Mouse (Mus musculus): ENCODE results near the gene Gm4792.

Gm4792 gene

GRCm38 (mm10) chr10:94304064-94304657, 5.7 kb upstream of the Gm4792 start:
- in situ Hi-C loops (cut with MboI; ENCODE audit: low sequenced_read_pairs) = no loop called here

DNA sequence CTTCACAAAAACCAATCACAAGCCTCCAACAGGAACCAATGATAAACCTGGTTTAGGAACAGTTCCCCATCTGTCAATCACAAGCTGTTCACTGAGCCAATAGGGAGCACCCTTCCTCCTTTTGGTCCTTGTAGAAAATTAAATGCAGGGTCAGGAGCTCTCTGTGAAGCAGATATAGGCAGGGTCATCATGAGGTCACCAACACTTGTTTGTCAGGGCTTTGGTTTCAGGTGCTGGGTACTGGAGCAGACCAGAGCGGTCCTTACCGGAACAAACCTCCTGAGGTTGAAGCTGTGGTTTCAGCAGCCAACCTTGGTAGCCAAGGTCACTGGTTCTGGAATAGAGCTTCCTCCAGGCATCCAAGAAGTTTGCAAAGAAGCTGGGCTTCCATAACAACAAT, 798 bp upstream of the Gm4792 start:
- in situ Hi-C loops (cut with MboI; ENCODE audit: low sequenced_read_pairs) = no loop called here

- in situ Hi-C loops (cut with MboI; ENCODE audit: low sequenced_read_pairs) = no loop called here
Measured at GRCm38 (mm10) chr10:94295923-94296605, 2.4 kb downstream of the Gm4792 start.

DNA sequence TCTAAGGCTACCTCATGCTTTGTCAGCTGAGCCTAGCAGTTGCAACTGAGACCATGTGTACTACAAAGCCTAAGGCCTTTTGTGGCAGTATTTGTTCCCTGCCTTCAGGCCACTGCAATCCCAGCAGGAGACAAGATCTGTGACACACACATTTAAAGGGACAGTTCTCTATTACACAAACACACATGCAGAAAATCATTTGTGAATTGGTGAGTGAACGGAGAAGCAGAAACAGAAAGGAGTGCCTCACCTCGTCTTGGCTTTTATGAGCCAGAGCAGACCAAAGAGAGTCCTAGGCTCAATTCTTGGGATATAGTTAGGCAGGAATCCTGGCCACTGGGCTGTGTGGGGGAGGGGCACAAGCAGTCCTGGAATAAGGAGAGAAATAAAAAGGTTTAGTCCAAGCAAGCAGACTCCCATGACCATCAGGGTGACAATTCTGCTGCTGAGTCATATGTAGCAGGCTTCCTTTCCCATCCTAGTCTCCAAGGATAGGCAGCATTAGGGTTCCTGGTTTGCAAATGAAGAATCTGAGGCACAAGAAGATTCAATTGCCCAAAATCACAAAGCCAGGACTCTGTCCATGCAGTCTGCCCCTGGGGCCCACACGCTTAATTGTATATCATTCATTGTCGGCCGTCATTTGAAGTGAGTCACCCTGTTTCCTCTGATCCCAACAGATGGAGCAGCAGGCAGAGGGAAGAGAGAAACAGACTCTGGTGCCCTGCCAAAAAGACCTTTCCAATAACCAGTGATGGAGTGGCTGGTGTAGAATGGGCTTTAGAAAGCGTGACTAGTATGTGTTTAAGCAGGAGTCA, 3.4 kb downstream of the Gm4792 start:
- in situ Hi-C loops (cut with MboI; ENCODE audit: low sequenced_read_pairs) = no loop called here

DNA sequence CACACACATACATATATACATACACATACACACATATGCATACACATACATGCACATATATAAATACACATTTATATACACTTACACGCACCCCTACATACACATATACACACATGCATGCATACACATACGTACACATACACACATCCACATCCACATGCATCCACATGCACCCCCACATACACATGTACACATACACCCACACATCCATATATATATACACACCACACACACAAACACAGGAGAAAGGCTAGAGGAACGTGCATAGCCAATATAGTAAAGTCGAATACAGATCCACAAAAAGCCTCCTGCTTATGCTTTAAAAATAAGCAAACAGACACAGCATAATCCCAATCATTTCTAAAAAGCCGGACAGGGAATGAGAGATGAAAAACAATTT, 4.1 kb downstream of the Gm4792 start:
- in situ Hi-C loops (cut with MboI; ENCODE audit: low sequenced_read_pairs) = no loop called here

DNA sequence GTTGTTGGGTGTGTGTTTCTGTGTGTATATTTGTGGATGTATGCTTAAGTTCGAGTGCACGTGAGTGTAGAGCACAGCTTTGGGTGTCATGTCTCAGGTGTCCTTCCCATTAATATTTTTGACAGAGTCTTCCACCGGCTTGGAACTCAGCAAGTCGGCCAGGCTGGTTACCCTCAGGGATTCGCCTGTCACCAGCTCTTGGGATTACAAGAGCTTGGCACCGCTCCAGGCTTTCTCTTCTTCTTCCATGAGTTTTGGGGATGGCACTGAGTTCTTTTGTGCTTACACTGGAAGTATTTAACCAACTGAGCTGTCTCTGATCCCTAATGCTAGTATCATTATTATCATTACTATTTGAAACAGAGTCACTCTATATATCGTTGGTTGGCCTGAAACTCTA, 15.7 kb downstream of the Gm4792 start:
- in situ Hi-C loops (cut with MboI; ENCODE audit: low sequenced_read_pairs) = no loop called here

- in situ Hi-C loops (cut with MboI; ENCODE audit: low sequenced_read_pairs) = no loop called here
Measured at GRCm38 (mm10) chr10:94282179-94282578, 16.3 kb downstream of the Gm4792 start.

DNA sequence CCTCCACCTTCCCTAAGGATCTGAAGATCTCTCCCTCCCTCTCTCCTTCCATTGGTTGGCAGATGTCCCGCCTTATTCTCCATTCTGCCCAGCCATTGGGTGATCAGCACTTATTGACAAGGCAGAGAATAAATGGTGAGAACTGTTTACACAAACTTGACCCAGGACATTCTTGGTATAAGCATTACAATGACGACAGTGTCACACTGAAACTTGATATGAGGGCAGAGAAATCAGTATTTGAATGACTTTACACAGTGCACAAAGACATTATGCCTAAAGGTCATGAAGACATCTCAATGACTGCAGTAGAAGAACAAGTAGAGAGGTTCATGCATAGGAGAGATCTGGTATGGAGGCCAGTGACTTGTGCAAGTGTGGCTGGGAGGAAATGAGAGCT, 22.0 kb downstream of the Gm4792 start:
- in situ Hi-C loops (cut with MboI; ENCODE audit: low sequenced_read_pairs) = no loop called here

- in situ Hi-C loops (cut with MboI; ENCODE audit: low sequenced_read_pairs) = no loop called here
Measured at GRCm38 (mm10) chr10:94275321-94275720, 23.2 kb downstream of the Gm4792 start.

DNA sequence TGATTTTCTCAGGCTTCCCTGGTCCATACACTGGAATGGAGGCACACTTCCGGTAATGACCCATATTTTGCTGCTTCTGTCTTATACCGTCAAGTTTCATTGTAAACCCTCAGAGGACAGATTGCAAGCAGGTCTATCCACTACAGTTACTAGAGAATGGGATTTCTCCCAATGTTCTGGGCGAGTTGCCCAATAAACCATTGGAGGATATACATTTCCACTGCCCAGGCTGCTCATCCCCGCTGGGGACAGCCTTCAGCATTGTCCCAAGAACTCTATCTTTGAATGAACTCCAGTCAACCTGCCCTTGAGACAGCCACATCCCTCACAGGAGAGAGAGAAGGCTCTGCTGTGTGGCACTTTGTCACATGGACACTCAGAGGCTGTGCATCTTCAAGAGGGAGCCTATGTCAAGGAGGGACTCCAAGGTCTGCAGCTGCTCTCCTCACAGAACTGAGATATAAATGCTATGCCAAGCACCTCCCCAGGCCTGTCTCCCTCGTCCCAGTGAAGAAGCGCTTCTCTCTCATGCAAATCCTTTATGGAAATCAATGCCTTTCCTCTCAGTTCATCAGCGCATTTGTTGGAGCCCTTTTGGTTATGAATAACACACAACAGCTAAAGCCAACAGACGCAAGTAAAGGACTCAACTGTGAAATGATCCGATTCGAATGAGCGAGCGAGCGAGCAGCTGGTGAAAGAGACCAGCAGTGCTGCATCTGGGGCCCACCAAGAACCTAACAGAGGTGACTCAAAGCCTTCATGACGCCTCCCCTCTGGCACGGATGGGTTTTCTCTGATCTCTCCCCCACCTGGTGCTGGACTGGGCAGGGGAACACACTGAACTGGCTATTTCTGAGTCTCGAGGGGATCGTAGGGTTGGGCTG, 32.6 kb downstream of the Gm4792 start:
- in situ Hi-C loops (cut with MboI; ENCODE audit: low sequenced_read_pairs) = no loop called here

GRCm38 (mm10) chr10:94263211-94263610, 35.3 kb downstream of the Gm4792 start:
- in situ Hi-C loops (cut with MboI; ENCODE audit: low sequenced_read_pairs) = no loop called here

DNA sequence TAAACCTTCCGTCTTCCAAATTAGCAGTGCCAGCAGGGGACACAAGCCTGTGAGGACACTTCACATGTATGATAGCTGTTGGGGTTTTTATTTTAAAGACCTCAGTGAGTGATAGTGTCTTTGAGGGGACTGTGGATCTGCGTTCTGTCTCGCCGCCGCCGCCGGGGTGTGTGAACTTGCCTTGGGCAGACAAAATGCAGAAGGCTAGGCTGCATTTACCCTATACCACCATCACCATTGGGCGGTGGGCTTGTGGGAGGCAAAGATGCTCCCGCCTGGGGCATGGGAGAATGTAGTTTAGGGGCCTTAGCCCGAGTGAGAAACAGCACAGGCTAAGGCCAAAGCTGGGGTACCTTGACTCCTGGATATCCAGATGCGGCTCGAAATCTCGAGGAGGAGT, 35.9 kb downstream of the Gm4792 start:
- in situ Hi-C loops (cut with MboI; ENCODE audit: low sequenced_read_pairs) = no loop called here

GRCm38 (mm10) chr10:94260544-94260943, 38.0 kb downstream of the Gm4792 start:
- in situ Hi-C loops (cut with MboI; ENCODE audit: low sequenced_read_pairs) = no loop called here

DNA sequence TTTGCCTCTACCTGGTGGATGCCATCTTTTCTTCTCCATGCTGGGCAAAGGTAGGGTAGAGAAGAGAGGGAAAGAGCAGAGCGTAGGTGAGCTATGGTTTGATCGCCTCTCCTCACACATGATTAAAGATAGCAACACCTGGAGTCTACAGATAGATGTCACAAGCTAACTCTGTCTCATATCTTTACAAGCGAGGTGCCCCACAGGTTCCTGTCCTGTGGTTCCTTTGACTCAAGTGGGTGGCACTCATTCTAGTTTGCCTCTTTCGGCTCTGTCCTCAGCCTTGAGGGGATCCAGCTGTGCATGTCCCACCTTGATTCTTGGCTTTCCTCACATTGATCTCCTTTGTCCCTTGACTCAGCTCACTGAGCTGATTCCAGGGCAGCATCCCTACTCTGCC, 42.0 kb downstream of the Gm4792 start:
- in situ Hi-C loops (cut with MboI; ENCODE audit: low sequenced_read_pairs) = no loop called here

- in situ Hi-C loops (cut with MboI; ENCODE audit: low sequenced_read_pairs) = no loop called here
Measured at GRCm38 (mm10) chr10:94255744-94256143, 42.8 kb downstream of the Gm4792 start.

DNA sequence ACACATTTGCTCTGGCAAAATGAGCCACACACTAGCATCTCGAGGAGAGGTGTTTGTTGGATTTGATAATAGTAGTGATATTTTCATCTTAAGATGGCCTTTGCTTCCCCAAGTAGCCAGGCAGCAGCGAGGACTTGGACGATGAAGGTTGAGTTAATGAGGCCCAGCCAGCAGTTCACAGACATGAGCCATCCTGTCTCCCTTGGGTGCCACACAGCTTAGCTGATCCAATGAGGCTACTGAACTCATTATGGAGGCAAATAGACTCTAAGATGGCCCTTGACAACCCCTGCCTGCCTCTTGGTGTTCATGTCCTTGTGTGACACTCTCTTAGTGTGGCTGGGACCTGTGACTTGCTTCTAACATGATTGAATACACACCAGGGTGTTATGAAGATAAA, 43.7 kb downstream of the Gm4792 start:
- in situ Hi-C loops (cut with MboI; ENCODE audit: low sequenced_read_pairs) = no loop called here

GRCm38 (mm10) chr10:94253260-94253807, 45.2 kb downstream of the Gm4792 start:
- in situ Hi-C loops (cut with MboI; ENCODE audit: low sequenced_read_pairs) = no loop called here

DNA sequence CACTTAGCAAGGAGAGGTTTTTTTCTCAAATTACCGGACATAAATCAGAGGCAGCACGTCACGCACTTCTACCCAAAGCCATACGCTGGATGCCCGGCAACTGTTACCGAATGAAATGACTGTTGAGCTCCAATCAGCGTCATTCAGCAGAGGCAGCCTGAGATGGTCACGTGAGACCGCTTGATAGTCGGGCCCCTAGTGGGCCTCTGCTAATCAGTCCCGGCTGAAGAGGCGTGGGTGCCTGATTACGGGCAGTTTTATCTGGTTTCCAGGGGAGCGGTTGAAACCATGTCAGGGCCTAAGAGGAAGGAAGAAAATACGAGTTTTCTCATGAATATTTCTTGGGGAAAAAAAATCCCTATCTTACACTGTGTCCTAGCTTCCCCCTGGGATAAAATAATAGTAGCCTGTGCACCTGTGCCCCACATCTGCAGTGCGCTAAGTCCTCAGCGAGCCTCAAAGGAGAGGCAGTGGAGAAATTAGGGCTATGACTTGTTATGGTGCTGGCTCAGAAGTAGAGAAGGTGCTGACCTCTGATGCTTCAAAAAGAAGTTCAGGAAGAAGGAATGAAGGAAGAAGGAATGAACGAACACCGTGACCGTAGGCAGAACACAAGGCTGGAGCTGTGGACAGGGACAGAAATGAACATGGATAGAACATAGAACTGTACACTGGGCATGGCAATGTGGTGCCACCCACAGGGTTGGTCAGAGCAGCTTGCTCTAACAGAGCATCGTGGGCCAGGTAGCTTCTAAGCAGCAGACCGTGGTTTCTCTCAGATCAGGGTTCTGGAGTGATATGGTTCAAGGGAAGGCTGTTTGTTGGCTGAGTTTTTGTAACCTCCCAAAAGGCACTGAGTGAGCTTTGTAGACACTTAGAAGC, 48.7 kb downstream of the Gm4792 start:
- in situ Hi-C loops (cut with MboI; ENCODE audit: low sequenced_read_pairs) = no loop called here

GRCm38 (mm10) chr10:94247748-94248349, 50.7 kb downstream of the Gm4792 start:
- in situ Hi-C loops (cut with MboI; ENCODE audit: low sequenced_read_pairs) = no loop called here

All from CH12F3 (cell line).